Mouse (Mus musculus): Measurements from ENCODE around the gene Akap2. TPM values are rescaled to one million over a fixed set of nuclear protein-coding genes. Genes with fewer than 3 reads are reported as not detected.

Gene Akap2
- total RNA-seq, 2 experiments from 2014 or later = 41.5 to 44.8 TPM

DNA sequence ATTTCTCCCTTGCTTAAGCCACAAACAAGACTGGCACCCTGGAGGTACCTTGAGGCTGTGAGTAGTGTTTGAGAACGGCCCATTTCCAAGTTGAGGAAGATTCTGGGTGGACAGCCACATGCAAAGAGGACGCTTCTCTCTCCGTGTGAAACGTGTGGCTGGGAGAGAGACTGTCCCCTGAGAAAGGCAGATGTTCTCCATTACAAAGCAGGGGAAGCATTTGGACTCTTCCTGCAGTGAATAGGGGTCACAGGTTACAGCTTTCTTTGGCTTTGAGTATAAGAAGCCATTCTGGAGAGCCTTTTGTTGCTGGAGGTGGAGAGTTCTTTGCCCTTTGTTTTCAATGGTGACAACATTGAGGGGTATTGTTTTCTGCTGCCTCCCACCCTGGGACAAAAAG lies 48.3 kb downstream of the Akap2 start:
- H3K4me3 ChIP-seq = no peak overlapping the region
- TF ChIP-seq CTCF (IDR thresholded peaks at IDR 0.05) = no peak
- no peak for DNase-seq (ENCODE audit: extremely low spot score in 1 of 2, low spot score in 2 of 2)
- intact Hi-C loops (cut with DNase I) = no loop called here
- no peak overlapping the region for H3K27ac ChIP-seq

DNA sequence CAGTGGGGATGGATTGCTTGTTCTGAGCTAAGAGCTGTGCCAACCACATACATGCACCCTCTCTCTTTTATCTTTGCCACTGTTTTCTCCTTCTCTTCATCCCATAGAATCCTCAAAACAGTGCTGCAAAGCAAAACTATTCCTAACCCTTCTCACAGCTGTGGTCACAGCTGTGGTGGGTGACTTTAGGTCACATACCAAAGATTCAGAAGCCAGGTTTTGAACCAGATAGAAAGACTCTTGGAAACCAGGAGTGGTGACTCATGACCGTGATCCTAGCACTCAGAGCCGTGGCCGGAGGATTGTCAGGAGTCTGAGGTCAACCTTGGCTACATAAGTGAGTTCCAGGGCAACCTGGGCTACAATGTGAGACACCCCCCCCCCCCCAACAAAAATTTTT lies 51.5 kb downstream of the Akap2 start:
- no peak for DNase-seq (ENCODE audit: extremely low spot score in 1 of 2, low spot score in 2 of 2)
- no peak for TF ChIP-seq CTCF (IDR thresholded peaks at IDR 0.05)
- intact Hi-C loops (cut with DNase I) = no loop called here
- Histone ChIP-seq H3K27ac (no peak overlapping the region), H3K4me3 (no peak overlapping the region)

DNA sequence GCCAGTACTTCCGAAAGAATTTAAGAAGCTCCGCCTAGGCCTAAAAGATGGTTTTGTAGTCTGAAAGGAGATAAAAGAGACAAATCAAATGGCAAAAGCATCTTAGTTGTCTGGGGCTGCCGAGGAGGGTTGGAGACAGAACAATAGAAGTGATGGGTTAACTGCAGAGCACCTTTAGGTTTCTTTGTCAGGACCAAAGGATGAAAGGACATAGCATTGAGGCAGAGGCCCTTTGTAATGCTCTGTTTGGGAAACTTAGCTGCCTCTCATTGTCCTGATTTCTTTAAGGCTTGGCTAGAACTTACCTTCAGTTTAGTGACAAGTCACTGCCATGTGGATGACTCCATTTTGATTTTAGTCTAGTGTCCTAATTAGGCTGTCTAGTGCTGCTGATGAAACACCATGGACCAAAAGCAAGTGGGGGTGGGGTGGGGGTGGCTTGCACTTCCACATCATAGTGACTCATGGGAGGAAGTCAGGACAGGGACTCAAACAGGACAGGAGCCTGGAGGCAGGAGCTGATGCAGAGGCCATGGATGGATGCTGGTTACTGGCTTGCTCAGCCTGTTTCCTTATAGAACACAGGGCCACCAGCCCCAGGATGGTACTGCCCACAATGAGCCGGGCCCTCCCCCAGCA lies 52.8 kb downstream of the Akap2 start:
- DNase-seq (ENCODE audit: extremely low spot score in 1 of 2, low spot score in 2 of 2) = no peak
- no peak for TF ChIP-seq CTCF (IDR thresholded peaks at IDR 0.05)
- intact Hi-C loops (cut with DNase I) = no loop called here
- H3K27ac ChIP-seq = no peak overlapping the region
- no peak overlapping the region for H3K4me3 ChIP-seq

DNA sequence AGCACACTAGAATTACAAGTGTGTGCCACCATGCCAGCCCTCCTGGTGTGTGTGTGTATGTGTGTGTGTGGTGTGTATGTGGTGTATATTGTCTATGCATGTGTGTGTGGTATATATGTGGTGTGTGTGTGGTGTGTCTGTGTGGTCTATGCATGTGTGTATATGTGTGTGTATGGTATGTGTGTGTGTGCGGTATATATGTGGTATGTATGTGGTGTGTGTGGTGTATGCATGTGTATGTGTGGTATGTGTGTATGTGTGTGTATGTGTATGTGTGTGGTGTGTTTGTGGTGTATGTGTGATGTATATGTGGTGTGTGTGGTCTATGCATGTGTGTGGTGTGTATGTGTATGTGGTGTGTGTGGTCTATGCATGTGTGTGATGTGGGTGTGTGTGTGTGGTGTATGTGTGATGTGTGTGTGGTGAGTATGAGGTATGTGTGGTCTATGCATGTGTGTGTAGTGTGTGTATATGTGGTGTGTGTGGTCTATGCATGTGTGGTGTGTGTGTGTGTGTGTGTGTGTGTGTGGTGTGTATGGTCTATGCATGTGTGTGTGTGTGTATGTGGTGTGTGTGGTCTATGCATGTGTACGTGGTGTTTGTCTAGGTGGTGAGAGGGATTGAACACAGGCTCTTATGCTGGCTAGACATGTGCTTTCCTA lies 54.2 kb downstream of the Akap2 start:
- intact Hi-C loops (cut with DNase I) = no loop called here

DNA sequence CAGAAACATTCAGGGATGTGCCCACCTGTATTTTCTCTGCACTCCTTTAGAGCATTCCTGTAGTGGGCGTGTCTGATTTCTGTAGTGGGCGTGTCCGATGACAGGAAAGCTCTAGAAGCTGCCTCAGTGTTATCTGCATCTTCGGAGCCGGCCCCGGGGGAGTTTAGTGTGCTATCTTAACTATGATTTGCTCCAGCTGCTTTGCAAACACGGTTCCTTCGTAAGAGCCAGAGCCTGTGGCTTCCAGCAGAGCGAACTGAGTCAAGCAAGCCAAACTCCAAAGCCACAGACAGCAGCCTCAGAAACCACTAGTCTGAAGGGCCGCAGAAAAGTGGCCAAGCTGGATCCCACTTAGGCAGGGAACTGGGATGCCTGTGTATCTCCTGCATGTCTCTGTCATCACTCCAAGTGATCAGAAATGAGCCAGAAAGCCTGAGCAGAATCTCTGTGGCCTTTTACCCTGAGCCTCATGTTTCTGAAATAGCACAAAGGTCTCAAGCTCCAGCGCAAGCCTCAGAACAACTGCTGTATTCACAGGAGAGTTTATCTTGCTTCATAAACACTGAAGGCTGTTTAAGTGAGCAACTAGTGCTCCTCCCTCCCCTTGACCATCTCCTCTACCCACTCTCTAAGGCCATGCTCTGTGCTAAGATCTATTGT lies 55.5 kb downstream of the Akap2 start:
- no peak overlapping the region for H3K27ac ChIP-seq
- H3K4me3 ChIP-seq = no peak overlapping the region
- no peak for DNase-seq (ENCODE audit: extremely low spot score in 1 of 2, low spot score in 2 of 2)
- no peak for TF ChIP-seq CTCF (IDR thresholded peaks at IDR 0.05)
- intact Hi-C loops (cut with DNase I) = no loop called here

More for the DNA sequence above, 54.2 kb downstream of the Akap2 start:
- H3K4me3 ChIP-seq = no peak overlapping the region
- H3K27ac ChIP-seq = no peak overlapping the region
- no peak for DNase-seq (ENCODE audit: extremely low spot score in 1 of 2, low spot score in 2 of 2)
- no peak for TF ChIP-seq CTCF (IDR thresholded peaks at IDR 0.05)

DNA sequence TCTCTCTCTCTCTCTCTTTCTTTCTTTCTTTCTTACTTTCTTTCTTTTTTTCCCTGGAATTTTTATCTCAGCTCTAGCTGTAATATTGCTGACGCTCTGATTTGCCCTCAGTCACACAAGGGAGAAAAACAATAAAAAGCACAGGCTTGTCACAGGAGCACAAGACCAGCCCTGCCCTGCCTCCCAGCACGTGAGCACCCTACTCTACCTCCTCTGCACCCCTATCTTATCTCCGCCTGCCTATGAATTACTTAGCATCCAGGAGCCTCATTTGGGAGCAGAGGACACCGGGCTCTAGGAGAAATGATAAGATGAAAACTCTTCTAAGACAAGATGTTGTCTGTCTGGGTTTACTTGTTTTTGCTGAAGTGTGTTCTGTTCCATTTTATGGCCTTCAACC lies 57.1 kb downstream of the Akap2 start:
- intact Hi-C loops (cut with DNase I) = no loop called here
- Histone ChIP-seq H3K4me3 (no peak overlapping the region), H3K27ac (no peak overlapping the region)
- TF ChIP-seq CTCF (IDR thresholded peaks at IDR 0.05) = no peak
- DNase-seq (ENCODE audit: extremely low spot score in 1 of 2, low spot score in 2 of 2) = no peak

DNA sequence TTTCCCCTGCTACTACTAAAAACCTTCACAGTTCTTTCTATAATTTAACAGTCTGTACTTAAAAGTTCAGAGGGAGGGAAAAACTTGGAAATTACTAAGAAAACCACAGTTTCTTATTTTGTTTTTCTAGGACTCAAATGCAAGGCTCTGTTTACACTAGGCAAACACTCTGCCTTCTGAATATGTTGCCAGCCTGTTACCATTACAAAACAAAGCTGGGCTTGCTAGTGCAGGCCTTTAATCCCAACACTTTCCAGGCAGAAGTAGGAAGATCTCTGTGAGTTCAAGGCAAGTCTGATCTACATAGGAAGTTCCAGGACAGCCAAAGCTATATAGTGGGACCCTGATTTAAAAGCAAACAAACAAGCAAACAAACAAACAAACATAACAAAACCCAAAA lies 58.1 kb downstream of the Akap2 start:
- Histone ChIP-seq H3K27ac (no peak overlapping the region), H3K4me3 (no peak overlapping the region)
- TF ChIP-seq CTCF (IDR thresholded peaks at IDR 0.05) = no peak
- DNase-seq (ENCODE audit: extremely low spot score in 1 of 2, low spot score in 2 of 2) = no peak
- intact Hi-C loops (cut with DNase I) = no loop called here

DNA sequence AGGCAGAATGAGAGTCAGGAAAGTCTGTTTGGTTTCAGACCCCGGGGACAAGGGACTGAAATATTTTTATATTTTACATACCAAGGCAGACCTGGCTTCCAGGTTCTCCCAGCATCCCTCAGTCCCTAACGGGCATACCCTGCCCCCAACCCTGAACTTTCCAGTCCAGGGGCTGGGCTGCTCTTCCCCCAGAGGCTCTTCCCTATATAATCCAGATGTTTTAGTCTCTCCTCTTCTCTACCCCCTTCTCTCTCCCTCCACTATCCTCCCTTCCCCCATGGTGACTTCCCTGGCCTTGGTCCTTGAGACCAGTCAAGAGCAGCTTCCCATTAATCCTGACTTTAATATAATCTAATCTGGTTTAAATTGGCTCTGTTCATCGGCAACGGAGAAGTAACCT lies 62.9 kb downstream of the Akap2 start:
- intact Hi-C loops (cut with DNase I) = no loop called here
- no peak for TF ChIP-seq CTCF (IDR thresholded peaks at IDR 0.05)
- DNase-seq (ENCODE audit: extremely low spot score in 1 of 2, low spot score in 2 of 2) = no peak
- Histone ChIP-seq H3K4me3 (no peak overlapping the region), H3K27ac (no peak overlapping the region)

DNA sequence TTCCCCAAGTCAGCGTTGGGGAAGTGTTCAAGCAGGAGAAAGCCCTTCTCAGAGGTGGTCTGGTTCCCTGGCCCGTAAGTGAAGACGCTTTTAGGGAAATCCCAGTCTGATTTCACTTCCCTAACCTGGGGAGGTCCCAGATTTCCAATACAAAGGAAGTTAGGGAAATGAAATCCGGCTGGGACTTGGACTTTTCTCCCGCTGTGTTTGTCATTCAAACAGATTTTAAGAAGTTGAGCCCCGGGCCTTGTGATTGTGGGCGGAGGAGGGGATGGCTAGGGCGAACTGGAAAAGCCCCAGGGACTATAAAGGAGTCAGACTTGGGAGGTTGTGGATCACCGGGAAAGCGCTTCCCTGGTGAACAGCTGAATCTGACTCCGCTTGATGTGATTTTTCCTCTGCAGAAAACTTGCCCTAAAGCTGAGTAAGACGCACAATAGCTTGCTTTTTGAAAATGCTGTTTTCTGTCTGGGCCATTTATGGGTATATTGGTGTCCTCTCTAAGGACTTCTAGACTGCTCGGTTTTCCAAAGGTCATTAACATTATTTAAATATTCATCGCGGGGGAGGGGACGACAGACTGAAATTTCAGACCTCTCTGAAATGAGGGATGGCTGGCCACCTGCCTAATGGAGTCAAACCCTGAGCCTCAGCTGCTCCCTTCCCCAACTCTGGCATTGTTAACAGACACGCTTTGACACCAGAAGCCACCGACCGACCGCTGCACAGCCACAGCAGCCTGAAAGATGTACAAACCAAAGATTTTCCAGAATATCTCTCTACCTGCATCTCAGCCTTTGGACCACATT lies 63.6 kb downstream of the Akap2 start:
- intact Hi-C loops (cut with DNase I) = no loop called here
- H3K4me3 ChIP-seq = no peak overlapping the region
- H3K27ac ChIP-seq = no peak overlapping the region
- DNase-seq (ENCODE audit: extremely low spot score in 1 of 2, low spot score in 2 of 2) = no peak
- no peak for TF ChIP-seq CTCF (IDR thresholded peaks at IDR 0.05)

DNA sequence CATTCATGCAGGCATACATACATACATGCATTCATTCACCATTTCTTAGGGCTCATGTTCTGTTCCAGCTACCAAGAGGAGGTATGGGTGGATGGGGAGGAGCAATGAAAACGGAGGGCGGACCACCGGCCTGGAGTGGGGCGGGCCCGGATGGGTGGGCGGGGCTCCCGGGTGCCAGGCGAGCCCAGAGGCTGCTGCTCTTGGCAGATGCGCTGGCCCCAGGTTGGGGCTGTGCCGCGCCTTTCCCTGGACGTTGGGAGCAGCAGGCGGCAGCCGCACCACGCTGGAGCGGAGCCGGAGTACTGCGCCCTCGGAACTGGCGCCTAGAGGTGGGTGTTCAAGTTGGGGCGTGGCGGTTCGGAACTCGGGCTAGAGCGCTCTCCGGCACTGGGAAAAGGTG lies 64.5 kb downstream of the Akap2 start:
- DNase-seq (ENCODE audit: extremely low spot score in 1 of 2, low spot score in 2 of 2) = peak; percentile 53 to 54
- Histone ChIP-seq H3K27ac (no peak overlapping the region), H3K4me3 (peak overlapping the region; percentile 53)
- peak; percentile 7 for TF ChIP-seq CTCF (IDR thresholded peaks at IDR 0.05)
- intact Hi-C loops (cut with DNase I) = no loop called here

DNA sequence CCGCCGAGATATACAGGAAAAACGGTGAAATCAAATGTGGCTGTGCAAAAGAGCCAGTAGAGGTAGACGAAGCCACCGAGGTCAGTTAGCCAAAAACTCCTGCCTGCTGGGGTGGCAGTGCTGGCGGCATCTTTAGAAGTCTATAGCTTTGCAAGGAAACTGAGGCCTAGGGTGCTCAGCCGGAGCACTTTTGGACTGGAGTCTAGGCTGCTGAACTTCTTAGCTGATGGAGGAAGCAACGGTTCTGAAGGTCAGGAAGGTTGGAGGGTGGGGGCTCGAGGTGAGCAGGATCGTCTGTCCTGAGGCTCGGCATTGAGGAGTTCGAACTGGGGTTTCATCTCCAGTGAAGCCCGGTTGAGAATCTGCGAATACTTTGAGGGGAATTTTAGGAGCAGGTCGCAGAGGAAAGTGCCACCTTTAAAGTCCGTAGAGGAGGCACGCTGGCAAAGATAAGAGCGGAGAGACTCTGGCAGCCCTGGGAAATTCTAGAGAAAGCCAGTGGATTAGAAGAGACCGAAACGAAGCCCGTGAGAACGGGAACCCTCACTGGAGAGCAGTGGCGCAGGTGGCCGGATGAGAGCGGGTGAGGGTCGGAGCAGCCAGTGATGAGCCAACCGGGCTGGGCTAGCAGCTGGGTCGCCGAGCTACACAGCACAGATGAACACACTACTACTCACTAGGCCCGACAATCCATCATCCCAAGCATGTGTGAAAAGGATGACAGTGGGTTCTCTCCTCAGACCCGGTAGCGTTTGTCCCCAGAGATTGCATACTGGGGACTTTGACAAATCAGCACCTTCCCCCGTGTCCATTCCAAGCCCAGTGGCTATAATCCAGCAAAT lies 65.3 kb downstream of the Akap2 start:
- Histone ChIP-seq H3K4me3 (peak overlapping the region; percentile 53), H3K27ac (peak overlapping the region; percentile 21; the same call in 1 of the 2 replicates)
- no peak for DNase-seq (ENCODE audit: extremely low spot score in 1 of 2, low spot score in 2 of 2)
- intact Hi-C loops (cut with DNase I) = no loop called here
- TF ChIP-seq CTCF (IDR thresholded peaks at IDR 0.05) = no peak

Data from left cerebral cortex, adult 2 months (tissue).